Mouse (Mus musculus): ENCODE data around the gene Odf3l1.

DNA sequence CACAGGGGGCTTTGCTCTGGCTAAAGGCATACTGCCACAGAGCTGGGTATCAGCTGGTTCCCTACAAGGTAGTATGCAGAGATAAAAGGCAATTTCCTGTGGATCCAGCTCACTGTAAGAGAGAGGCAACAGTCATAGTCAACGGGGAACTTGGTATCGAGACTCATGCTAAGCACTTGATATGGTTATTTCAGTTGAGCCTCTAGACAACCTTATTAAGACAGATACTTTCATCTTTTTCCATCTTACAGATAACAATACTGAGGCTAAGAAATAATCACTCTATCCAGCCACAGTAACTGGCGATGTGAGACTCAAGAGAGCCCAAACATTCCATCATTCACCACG lies 13.6 kb downstream of the Odf3l1 start:
- TF ChIP-seq POLR2A (IDR thresholded peaks at IDR 0.05; ENCODE audit: low read depth, low read length) (no peak), CTCF (IDR thresholded peaks at IDR 0.05; ENCODE audit: borderline replicate concordance, insufficient read depth, low read length) (no peak)

Data from embryonic fibroblast, embryonic 13.5 days (primary cell).